Mouse (Mus musculus) liver, adult 2 months (tissue): ENCODE results near the gene Serpina10.
"Not testable (repeated sequence)": the region's sequence is repeated elsewhere in the genome, so short reads cannot be mapped to it uniquely, and the experiment has no call there.

Source experiments
- CTCF ChIP-seq: fragments of 200-500 bp; IDR thresholded peaks from 2 replicates; pipeline ENCODE4 v1.5.1; 2011; ENCODE audit warnings: low read depth, low read length, control low read depth
- POLR2A ChIP-seq: fragments of 200-500 bp; IDR thresholded peaks from 2 replicates; pipeline ENCODE4 v1.6.1; 2011; ENCODE audit warnings: low read length, control low read depth; ENCODE audit not compliant: insufficient read depth; ENCODE audit errors: extremely low read depth

DNA sequence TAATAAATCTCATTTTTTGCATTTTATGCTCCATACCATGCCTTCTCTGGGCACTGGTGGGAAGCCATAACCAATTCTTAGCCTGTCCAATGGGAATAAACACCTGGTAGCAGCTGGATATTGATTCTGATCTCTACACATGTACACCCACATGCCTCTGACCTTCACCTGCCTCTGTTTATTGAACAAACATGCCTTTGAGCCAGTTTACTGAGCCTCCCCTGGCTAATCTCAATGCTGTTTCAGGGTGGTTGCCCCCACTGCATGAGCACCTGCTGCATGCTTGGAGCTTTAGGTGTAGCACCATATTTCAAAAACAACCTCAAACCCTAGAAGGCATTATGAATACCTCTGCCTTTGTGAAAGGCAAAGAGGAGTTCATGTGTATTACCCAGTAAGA lies 30.8 kb upstream of the Serpina10 start:
- TF ChIP-seq POLR2A, CTCF: not testable (repeated sequence)
